Mouse (Mus musculus): ENCODE data around the gene Ctdsp2.

Gene Ctdsp2

GRCm38 (mm10) chr10:126962271-126962965 lies 16.1 kb upstream of the Ctdsp2 start:
- in situ Hi-C loops (cut with MboI, MseI), result no loop called here

- in situ Hi-C loops (cut with MboI, MseI), result no loop called here
These were observed 15.6 kb upstream of the Ctdsp2 start for GRCm38 (mm10) chr10:126962966-126963330.

GRCm38 (mm10) chr10:126963821-126964220 lies 14.7 kb upstream of the Ctdsp2 start:
- in situ Hi-C loops (cut with MboI, MseI), result no loop called here

DNA sequence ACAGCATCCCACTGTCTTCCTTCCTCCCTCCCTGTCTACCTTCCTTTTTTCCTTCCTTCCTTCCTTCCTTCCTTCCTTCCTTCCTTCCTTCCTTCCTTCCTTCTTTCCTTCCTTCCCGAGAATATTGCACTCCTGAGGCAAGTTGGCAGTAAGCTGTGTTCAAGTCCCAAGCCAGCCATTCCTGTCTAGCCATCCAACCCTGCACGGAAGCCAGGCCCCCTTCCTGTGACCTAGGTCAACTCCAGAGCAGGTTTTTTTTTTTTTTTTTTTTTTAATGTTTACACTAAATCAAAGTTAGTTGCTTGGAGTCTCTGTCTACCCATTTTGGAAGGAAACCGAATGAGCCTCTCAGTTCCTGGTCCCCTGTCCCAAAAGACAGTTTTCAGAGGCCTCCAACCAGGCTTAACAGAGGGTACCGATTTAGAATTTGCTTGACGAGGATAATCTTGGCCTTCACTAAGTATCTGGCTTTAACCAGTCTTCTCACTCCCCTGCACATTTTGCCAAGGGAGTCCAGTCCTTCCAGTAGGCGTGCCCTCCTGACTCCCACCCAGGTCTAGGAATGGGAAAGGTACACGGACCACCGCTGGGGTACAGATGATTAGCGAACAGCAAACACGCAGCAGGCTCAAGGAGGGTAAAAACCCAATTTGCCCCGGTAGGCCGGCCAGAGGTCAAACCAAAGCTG lies 7.0 kb upstream of the Ctdsp2 start:
- in situ Hi-C loops (cut with MboI, MseI), result no loop called here

DNA sequence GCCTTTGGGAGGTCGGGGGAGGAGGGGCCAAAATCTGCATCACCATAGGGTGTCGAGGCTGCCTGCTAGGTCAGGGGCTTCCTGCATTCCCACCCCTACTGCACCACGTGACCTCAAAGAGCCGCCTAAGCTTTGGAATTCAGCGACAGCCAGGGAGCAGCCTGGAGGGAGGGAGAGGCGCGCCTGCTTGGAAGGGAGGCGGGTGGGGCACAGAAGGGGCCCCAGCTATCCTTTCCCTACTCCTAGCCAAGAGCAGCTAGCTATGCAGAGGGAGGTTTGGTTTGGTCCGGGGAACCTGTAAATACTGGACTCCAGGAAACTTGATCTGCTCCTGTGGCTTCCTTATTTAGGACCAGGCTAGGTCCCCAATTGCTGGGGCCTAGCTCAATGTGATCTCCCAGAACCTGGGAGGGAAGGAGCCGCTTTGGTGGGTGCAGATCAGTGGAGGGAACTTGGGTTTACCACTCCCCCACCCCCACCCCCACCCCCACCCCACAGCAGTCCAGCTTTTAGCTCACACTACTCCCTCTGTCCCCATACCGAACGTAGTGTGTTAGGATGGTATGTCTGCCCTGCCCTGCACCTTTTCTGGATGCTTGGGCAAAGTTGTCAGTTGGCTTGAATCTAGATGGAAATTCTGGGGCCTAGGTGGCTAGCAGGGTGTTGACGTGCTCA lies 6.3 kb upstream of the Ctdsp2 start:
- in situ Hi-C loops (cut with MboI, MseI), result no loop called here

DNA sequence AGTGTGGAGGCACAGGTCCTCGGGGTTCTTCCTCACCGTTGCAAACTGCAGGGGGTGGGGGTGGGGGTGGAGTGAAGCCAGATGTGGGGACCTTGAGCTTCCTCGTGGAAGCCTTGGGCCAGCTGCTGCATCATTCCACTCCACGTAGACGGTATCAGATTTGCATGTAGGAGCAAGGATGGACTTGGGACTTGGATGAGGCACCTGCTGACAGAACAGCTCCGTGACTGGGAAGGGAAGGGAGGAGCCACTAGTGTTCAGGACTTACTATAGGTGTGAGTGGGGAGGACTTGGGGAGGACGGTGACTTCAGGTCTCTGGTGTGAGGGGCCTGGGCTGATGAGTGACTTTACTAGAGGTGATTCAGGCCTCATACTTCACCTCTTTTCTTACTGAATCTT lies 5.5 kb upstream of the Ctdsp2 start:
- in situ Hi-C loops (cut with MboI, MseI), result no loop called here

DNA sequence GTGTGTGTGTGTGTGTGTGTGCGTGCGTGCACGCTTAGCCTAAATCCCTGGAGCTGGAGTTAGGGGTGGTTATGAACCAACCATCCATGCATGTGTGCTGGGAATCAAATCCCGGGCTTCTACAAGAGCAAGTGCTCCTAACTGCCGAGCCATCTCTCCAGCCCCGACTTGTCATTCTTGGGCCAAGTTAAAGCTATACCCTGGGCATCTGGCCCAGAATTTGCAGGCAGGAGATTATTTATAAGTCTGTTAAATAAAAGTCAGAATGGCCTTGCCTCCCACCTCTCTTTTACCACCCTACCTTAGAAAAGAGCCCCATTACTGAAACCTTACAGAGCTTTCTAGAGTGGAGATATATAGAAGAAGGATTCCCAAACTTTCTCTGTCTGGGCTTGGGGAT lies 2.8 kb upstream of the Ctdsp2 start:
- in situ Hi-C loops (cut with MboI, MseI), result no loop called here

GRCm38 (mm10) chr10:126977076-126977475 lies 1.4 kb upstream of the Ctdsp2 start:
- in situ Hi-C loops (cut with MboI, MseI), result no loop called here

DNA sequence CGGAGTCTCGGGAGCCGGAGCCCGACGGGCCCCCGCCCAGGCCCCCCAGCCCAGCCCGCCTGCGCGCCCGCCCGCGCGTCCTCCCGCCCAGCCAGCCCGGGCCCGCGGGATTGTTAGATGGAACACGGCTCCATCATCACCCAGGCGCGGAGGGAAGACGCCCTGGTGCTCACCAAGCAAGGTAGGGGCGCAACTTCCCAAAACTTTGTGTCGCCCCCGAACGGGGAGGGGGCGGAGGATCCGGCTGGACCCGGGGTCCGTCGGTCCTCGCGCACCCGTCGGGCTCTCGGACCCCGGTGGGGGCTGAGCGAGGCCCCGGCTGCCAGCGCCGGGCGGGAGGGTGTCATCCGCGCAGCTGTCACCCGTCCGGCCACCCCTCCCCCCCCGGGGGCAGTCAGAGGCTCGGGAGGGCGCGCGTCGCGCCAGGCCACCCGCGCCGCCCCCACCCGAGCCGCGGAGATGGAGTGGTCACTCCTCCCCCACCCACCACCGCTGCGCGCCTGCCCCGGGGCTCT lies 661 bp downstream of the Ctdsp2 start:
- in situ Hi-C loops (cut with MboI, MseI), result no loop called here

DNA sequence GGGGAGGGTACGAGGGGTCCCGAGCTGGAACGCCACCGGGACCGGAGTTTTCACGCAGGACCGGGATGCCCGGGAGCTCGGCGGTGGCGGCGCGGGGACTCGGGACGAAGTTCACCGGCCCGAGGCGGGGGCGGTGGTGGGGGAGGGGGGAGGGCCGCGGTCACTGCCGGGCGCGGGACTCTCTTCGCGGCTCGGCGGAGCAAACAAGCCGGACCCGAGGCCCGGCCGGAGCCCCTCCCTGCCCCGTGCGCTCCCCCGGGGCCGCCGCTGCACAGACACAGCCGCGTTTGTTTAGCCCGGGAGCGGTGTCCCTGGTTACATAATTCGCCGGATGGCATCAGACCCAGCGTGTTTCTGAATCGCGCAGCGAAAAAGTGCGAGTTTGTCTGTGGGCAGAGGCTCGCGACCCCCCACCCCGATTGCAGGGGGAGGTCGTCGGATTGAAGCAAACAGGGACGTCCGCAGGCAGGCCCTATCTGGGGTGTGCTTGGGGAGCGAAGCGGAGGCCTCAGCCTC lies 1.2 kb downstream of the Ctdsp2 start:
- in situ Hi-C loops (cut with MboI, MseI), result loop anchor here (5.0 kb wide), 1 partner anchor 57 kb away; no protein-coding TSS in a partner anchor

- in situ Hi-C loops (cut with MboI, MseI), result loop anchor here (5.0 kb wide), 1 partner anchor 58 kb away; no protein-coding TSS in a partner anchor
These were observed 1.9 kb downstream of the Ctdsp2 start for GRCm38 (mm10) chr10:126980221-126980932.

DNA sequence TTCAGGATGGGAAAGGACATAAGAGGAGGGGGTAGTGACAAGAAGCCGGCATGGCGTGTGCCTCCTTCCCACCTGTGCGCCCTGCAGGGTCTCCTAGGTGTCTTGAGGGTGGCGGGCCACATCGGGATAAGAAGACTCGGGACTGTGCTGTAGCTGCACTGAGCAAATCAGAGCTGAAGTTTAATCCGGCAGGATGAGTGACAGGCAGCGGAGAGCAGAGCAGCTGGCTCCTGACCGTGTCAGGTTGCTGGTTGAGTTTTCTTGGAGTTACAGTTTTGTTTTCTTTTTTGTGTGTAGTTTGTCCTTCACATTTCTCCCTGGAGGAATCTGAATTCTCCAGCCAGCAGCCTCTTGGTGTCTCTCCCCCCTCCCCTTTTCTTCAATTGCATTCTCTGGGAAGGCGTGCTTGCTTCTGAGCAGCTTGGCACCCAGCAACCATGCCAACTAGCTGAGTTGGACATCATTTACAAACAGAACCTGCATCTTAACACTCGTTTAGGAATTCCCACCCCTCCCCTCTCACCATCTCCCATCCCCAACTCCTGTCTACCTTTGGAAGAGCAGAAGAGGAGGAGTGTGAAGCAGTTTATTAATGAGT lies 2.5 kb downstream of the Ctdsp2 start:
- in situ Hi-C loops (cut with MboI, MseI), result loop anchor here (5.0 kb wide), 1 partner anchor 59 kb away; no protein-coding TSS in a partner anchor

GRCm38 (mm10) chr10:126981746-126982145 lies 3.2 kb downstream of the Ctdsp2 start:
- in situ Hi-C loops (cut with MboI, MseI), result loop anchor here (5.0 kb wide), 1 partner anchor 59 kb away; no protein-coding TSS in a partner anchor

DNA sequence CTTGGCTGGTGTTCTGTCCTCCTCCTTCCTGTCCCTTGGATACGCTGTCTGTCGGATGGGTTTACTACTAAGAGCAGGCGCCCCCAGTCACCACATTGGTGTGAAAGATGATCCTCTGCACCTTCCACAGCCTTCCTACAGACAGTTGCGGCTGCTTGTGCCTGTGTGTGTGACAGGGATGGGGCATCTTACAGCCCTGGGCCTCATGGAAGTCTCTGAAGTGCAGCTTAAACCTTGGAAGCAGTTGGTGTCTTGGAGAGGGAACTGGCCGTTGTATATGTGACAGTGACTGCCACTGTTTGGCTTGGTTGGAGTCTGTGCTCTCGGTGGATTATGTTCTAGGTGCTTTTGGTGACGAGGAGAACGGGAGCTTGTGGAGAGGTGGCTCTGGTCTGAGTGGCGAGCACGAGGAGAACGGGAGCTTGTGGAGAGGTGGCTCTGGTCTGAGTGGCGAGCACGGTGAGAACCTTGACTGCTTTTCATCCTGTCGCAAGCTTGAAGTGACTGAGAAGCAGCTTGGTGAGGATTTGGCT lies 4.7 kb downstream of the Ctdsp2 start:
- in situ Hi-C loops (cut with MboI, MseI), result loop anchor here (5.0 kb wide), 1 partner anchor 61 kb away; no protein-coding TSS in a partner anchor

- in situ Hi-C loops (cut with MboI, MseI), result loop anchor here (5.0 kb wide), 1 partner anchor 62 kb away; no protein-coding TSS in a partner anchor
These were observed 5.9 kb downstream of the Ctdsp2 start for GRCm38 (mm10) chr10:126984189-126985004.

GRCm38 (mm10) chr10:126985127-126985526 lies 6.6 kb downstream of the Ctdsp2 start:
- in situ Hi-C loops (cut with MboI, MseI), result no loop called here

DNA sequence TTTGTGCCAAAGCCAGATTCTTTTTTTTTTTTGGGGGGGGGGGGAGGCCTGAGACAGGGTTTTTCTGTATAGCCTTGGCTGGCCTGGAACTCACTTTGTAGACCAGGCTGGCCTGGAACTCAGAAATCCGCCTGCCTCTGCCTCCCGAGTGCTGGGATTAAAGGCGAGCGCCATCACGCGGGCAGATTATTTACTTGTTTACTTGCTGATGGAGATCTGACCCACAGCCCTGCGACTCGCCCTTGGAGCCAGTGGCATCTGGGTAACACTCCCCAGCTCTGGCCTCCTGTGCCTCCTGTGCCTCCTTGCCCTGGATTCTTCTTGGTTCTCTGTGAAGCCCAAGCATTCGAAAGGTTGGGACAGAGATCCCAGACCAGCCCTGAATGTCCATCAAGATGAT lies 7.1 kb downstream of the Ctdsp2 start:
- in situ Hi-C loops (cut with MboI, MseI), result no loop called here

DNA sequence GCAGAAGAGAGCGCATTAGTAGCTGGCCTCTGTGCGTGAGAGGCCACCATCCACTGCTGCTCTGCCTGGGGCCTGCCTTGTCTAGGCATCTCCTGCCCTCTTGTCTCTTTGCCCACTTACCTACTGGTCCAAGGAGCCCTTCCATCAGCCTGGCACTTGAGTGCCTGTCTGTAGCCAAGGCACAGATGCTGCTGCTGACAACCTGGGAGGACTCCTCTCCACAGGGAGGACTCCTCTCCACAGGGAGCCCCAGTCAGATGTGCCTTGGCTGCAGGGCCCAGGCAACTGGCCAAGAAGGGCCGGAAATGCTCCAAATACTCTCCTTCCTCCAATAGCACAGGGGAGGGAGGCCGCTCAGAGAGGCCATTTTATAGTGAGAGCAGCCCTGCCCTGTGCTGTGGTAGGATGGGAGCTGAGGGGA lies 8.0 kb downstream of the Ctdsp2 start:
- in situ Hi-C loops (cut with MboI, MseI), result no loop called here

- in situ Hi-C loops (cut with MboI, MseI), result no loop called here
These were observed 8.9 kb downstream of the Ctdsp2 start for GRCm38 (mm10) chr10:126987183-126988118.

Data from regulatory T cell (primary cell).